Mouse (Mus musculus) embryonic fibroblast, embryonic 13.5 days (primary cell): ENCODE measurements around the gene Nlk.

ENCODE experiments used
- CTCF ChIP-seq: IDR thresholded peaks from 2 replicates; pipeline ENCODE4 v1.5.1; 2011; ENCODE audit warnings: mild to moderate bottlenecking, control low read depth, low read length, moderate library complexity, borderline replicate concordance; ENCODE audit not compliant: insufficient read depth
- POLR2A ChIP-seq: IDR thresholded peaks from 2 replicates; pipeline ENCODE4 v1.6.1; 2011; ENCODE audit warnings: low read depth, mild to moderate bottlenecking, control low read depth, low read length, moderate library complexity

DNA sequence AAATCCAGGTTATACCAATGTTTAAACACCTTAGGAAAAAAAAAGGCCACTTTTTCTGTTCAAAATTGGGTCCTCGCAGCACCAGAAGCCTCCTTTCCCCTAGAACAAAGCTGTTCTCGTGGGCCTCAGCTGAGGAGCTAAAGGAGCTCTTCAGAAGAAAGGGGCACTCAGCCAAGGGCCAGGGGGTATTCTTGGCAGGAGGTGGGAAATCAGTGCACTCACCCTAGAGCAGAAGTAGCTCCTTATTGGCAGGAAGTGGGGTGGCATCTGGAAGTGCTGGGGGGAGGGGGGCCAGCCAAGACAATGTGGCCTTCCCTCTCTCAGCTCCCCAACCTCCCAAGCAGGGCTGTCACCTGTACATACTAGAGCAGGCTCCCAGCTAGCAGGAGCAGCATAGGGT, 172.3 kb downstream of the Nlk start:
- TF ChIP-seq CTCF (no peak), POLR2A (no peak)
